Mouse (Mus musculus) limb, embryonic 13.5 days (tissue): Measurements from ENCODE around the gene Spc24. TPM values are rescaled to one million over a fixed set of nuclear protein-coding genes. Genes with fewer than 3 reads are reported as not detected.

Experiments used
- ATAC-seq: fragments of 200-750 bp; cut with Nextera tagmentation; 2 replicates; pipeline ENCODE4 v1.8.0; 2017; ENCODE audit warnings: low read depth, moderate number of reproducible peaks, moderate TSS enrichment; ENCODE audit not compliant: low FRiP score
- H3K27ac ChIP-seq: fragments of 300-500 bp; sonication (generic); 2 replicates; pipeline ENCODE4 v1.5.1; 2015; ENCODE audit warnings: inconsistent platforms, mild to moderate bottlenecking, moderate library complexity
- H3K27me3 ChIP-seq: fragments of 300-500 bp; sonication (generic); 2 replicates; pipeline ENCODE4 v1.6.1; 2015; ENCODE audit warnings: mild to moderate bottlenecking, inconsistent platforms
- H3K36me3 ChIP-seq: fragments of 300-500 bp; sonication (generic); 2 replicates; pipeline ENCODE4 v1.6.1; 2015; ENCODE audit warnings: inconsistent platforms, mild to moderate bottlenecking, moderate library complexity
- H3K4me1 ChIP-seq: fragments of 300-500 bp; sonication (generic); 2 replicates; pipeline ENCODE4 v1.6.1; 2015; ENCODE audit warnings: inconsistent platforms
- H3K4me2 ChIP-seq: fragments of 300-500 bp; sonication (generic); replicated peaks from 2 replicates; pipeline ENCODE4 v1.6.1; 2015; ENCODE audit warnings: inconsistent platforms, mild to moderate bottlenecking, moderate library complexity
- H3K4me3 ChIP-seq: fragments of 300-500 bp; sonication (generic); 2 replicates; pipeline ENCODE4 v1.5.1; 2015; ENCODE audit warnings: moderate library complexity, mild to moderate bottlenecking, inconsistent platforms
- H3K9ac ChIP-seq: fragments of 300-500 bp; sonication (generic); 2 replicates; pipeline ENCODE4 v1.6.1; 2015; ENCODE audit warnings: mild to moderate bottlenecking, inconsistent platforms
- H3K9me3 ChIP-seq: fragments of 300-500 bp; sonication (generic); 2 replicates; pipeline ENCODE4 v1.6.1; 2016; ENCODE audit warnings: inconsistent platforms
- WGBS: fragments of 180-500 bp; shearing (Covaris S2); methylation state at CpG from one replicate; pipeline ENCODE4 v1.1.7; 2015; 5-methylcytosine and 5-hydroxymethylcytosine counted together
- polyA plus RNA-seq: library from polyadenylated mRNA; unstranded; fragments of >200 nt; fragmentation: Nextera tagmentation; extraction: Ambion mirVana; gene quantifications from 2 replicates; pipeline ENCODE4 v1.2.1, GENCODE M21; 2015

The Spc24 gene
- 109 and 117 TPM in 2 replicates for polyA plus RNA-seq

DNA sequence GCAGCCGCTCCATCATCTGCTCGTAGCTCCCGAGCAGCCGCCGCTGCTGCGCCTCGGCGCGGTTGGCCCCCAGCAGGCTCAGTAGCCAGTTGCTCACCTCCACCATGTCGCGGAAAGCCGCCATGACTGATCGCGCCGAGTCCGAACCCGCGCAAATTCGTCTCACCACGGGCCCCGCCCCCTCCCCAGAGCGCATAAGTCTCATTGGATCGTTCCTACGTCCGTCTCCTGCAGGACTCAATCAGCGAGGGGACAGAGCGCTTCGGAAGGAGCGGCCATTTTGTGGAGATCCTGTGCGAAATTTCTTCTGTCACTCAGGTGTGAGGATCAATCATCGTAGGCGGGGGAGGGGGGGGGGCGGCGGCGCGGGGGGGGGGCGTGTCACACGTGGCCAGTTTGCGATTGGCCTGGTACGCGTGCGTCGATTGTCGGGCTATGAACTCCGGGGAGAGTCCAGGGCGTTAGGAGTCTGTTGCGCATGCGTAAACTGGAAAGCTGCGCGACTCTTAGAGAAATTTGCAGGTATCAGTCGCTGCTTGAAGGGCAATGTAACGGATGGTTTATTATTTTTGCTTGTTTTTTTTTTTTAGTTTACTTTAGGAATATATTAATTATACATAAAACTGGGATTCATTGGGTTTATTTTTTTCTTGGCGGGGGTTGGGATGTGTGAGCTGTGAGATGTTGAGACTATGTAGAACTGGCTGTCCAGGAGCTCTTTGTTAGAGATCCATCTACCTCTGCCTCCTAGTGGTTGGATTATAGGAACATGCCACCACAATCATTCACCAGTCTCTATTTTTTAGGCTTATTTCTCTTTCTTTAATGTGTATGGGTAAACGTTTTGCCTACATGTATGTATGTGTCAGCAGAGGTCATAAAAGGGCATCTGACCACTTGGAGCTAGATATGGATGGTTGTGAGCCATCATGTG is at the start of gene Spc24:
Spc24 (minus strand) TSS at position 149 of the 934 bp plus-strand sequence.
- peaks cover 24% of the 10 kb centered on the region for H3K36me3 ChIP-seq
- peaks cover 16% of the 10 kb centered on the region for H3K4me1 ChIP-seq
- H3K27ac ChIP-seq: peak within 1 kb of the TSS; percentile 75; the same call in 1 of the 2 replicates
- peak; percentile 95 for ATAC-seq
- WGBS: under 1% methylated on average over 49 of the region's 54 CpGs
- no peaks in the 10 kb centered on the region for H3K9me3 ChIP-seq
- peak within 1 kb of the TSS; percentile 85 for H3K4me2 ChIP-seq
- H3K9ac ChIP-seq: peak within 1 kb of the TSS; percentile 83
- peak within 1 kb of the TSS; percentile 84 for H3K4me3 ChIP-seq
- no peaks in the 10 kb centered on the region for H3K27me3 ChIP-seq

- 68% methylated on average over 3 of the region's 3 CpGs for WGBS
- ATAC-seq: no peak
- peaks cover 42% of the 10 kb centered on the region for H3K36me3 ChIP-seq
Observed at GRCm38 (mm10) chr9:21808561-21808960, 48.5 kb upstream of the Spc24 start.

DNA sequence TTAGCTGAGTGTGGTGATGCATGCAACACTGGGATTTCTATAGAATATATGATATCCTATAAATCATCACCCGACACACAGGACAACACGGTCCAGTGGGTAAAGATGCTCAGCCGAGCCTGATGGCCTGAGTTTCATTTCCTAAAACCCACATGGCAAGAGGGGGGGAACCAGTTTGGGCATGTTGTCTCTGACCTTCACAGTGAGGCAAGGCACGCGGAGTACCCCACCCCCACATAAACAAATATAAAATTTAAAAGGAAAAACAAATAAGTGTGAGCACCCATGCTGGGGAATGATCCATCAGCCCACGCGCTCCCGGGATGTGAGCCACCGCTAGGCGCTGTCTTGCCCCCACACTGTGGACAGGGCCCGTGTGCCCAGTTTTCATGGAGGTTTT is 46.9 kb upstream of the Spc24 start:
- no peak overlapping the region for H3K27ac ChIP-seq
- H3K9ac ChIP-seq: no peak overlapping the region
- H3K27me3 ChIP-seq: no peaks in the 10 kb centered on the region
- WGBS: 83% methylated on average over 11 of the region's 11 CpGs
- H3K4me3 ChIP-seq: no peak overlapping the region
- H3K9me3 ChIP-seq: no peaks in the 10 kb centered on the region
- H3K4me2 ChIP-seq: no peak overlapping the region
- peaks cover 40% of the 10 kb centered on the region for H3K36me3 ChIP-seq
- peaks cover 3% of the 10 kb centered on the region; the same call in 1 of the 2 replicates for H3K4me1 ChIP-seq
- ATAC-seq: no peak

More at GRCm38 (mm10) chr9:21808561-21808960, 48.5 kb upstream of the Spc24 start:
- no peak overlapping the region for H3K4me2 ChIP-seq
- peaks cover 3% of the 10 kb centered on the region; the same call in 1 of the 2 replicates for H3K4me1 ChIP-seq
- H3K27ac ChIP-seq: no peak overlapping the region
- no peaks in the 10 kb centered on the region for H3K27me3 ChIP-seq
- no peak overlapping the region for H3K4me3 ChIP-seq
- H3K9me3 ChIP-seq: no peaks in the 10 kb centered on the region
- H3K9ac ChIP-seq: no peak overlapping the region

DNA sequence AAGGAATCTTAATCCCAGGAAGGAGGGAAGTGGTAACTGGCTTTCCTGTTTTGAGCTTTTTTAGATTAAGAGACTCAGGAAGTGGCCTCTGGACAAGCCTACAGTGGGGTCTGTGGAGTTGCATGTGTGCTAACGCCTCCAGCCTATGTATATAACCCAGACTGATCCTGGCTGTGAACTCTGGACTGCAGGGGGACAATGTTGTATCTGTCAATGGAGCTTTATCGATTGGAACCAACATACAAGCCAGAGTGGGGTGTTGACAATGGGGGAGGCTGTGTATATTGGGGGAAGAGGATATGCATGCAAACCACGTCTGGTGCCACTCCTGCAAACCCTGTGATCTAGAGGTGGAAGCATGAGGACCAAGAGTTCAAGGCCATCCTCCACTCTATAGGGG is 46.3 kb upstream of the Spc24 start:
- 71% methylated on average over 3 of the region's 3 CpGs for WGBS
- Histone ChIP-seq H3K27me3 (no peaks in the 10 kb centered on the region), H3K9ac (no peak overlapping the region), H3K4me2 (no peak overlapping the region), H3K36me3 (peaks cover 42% of the 10 kb centered on the region), H3K4me3 (no peak overlapping the region), H3K9me3 (no peaks in the 10 kb centered on the region), H3K4me1 (peaks cover 3% of the 10 kb centered on the region; the same call in 1 of the 2 replicates), H3K27ac (no peak overlapping the region)
- no peak for ATAC-seq

DNA sequence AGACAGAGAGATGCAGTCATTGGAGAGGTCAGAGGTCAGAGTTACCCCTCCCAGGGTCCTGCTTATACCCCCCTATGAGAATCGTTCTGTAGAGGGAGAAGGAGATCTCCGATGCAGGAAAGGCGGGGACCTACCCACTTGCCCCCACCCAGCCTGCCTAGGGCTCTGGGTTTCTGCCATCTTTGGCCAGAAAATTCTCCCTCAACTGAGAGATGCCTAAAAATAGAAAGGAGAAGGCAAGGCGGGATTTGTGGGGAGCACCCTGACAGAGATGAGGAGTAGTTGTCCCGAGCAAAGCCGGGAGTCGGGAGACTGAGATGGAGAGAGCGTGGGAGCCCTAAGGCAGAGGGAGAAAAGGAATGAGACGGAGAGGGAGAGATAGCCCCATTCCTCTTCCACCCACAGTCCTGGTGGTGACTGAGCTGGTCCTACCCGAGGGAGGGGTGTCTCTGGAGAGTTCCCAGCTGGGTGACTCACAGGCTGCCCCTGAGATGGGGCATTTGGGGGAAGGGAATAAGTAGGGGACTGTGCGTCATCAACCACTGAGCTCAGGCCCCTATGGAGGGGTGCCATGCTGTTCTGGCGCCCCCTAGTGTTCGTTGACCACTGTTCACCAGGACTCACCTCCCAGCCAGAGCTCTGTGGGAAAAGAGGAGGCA is 44.0 kb upstream of the Spc24 start:
- Histone ChIP-seq H3K9me3 (no peaks in the 10 kb centered on the region), H3K4me1 (peaks cover 3% of the 10 kb centered on the region; the same call in 1 of the 2 replicates), H3K4me2 (no peak overlapping the region), H3K9ac (0 out of 2 replicates have a peak overlapping the region, but pooled peaks have one; percentile 20), H3K27ac (no peak overlapping the region), H3K4me3 (no peak overlapping the region), H3K27me3 (no peaks in the 10 kb centered on the region), H3K36me3 (peaks cover 35% of the 10 kb centered on the region)
- peak; percentile 86 for ATAC-seq
- WGBS: 40% methylated on average over 13 of the region's 13 CpGs

DNA sequence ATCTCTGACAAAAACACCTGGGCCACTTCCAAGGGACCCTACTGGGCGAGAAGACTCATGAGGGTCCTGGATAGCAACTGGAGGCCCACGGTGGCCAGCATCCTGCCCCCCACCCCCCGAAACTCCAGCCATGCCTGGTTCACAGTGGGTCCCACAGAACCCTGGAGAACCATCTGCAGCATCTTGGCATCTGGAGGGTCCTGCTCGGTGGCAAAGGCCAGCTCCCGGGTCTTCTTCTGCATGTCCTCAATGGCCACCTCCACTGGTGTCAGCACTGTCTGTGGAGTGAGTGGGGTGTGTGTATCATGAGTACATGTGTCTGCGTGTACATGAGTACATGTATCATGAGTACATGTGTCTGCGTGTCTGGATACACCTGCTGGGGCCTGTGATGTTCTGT is 41.5 kb upstream of the Spc24 start:
- no peak overlapping the region for H3K4me2 ChIP-seq
- WGBS: 88% methylated on average over 7 of the region's 7 CpGs
- H3K4me1 ChIP-seq: peaks cover 13% of the 10 kb centered on the region
- no peak overlapping the region for H3K27ac ChIP-seq
- peaks cover 30% of the 10 kb centered on the region for H3K36me3 ChIP-seq
- no peaks in the 10 kb centered on the region for H3K9me3 ChIP-seq
- H3K27me3 ChIP-seq: no peaks in the 10 kb centered on the region
- ATAC-seq: no peak
- no peak overlapping the region for H3K4me3 ChIP-seq
- H3K9ac ChIP-seq: no peak overlapping the region

DNA sequence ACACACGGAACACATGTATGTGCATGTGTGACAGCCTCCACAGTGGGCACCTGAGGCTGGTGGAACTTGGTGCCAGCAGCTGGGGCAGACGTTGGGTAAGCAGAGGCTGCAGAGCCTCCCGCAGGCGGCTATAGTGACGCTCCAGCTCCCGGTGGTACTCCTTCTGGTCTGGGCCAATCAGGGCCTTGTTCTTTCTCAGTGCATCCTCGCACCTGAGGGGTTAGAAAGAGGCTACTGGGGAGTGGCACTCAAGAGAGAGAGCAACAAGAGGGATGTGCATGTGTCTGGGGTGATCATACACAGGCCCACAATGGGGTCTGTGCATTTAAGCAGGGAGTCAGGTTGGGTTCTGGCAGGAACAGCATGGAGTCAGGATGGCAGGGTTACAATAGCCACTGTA is 41.0 kb upstream of the Spc24 start:
- 82% methylated on average over 7 of the region's 7 CpGs for WGBS
- ATAC-seq: no peak
- H3K36me3 ChIP-seq: peaks cover 30% of the 10 kb centered on the region

DNA sequence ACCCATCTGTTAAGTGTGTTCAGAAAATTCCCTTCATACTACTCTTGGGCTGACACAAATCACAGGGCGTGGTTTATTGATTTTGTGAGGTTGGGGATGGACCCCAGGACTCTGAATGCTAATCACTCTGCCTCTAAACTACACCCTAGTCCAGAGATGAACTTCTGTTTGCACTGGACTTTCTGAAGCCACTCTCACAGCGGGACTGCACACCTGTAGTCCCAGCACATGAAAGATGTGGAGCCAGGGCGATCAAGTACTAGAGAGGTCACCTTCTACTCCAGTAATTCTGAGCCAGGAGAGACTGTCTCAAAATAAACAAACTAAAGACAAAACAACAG is 38.9 kb upstream of the Spc24 start:
- Histone ChIP-seq H3K27me3 (no peaks in the 10 kb centered on the region), H3K4me2 (peak overlapping the region; percentile 69), H3K4me1 (peaks cover 29% of the 10 kb centered on the region), H3K9ac (peak overlapping the region; percentile 93), H3K27ac (peak overlapping the region; percentile 95; the same call in 1 of the 2 replicates), H3K9me3 (no peaks in the 10 kb centered on the region), H3K4me3 (peak overlapping the region; percentile 94), H3K36me3 (peaks cover 51% of the 10 kb centered on the region)
- no peak for ATAC-seq
- 55% methylated on average over 3 of the region's 3 CpGs for WGBS

More for the DNA sequence above, 41.0 kb upstream of the Spc24 start:
- Histone ChIP-seq H3K9me3 (no peaks in the 10 kb centered on the region), H3K4me2 (no peak overlapping the region), H3K4me1 (peaks cover 17% of the 10 kb centered on the region), H3K4me3 (no peak overlapping the region), H3K9ac (no peak overlapping the region), H3K27ac (no peak overlapping the region), H3K27me3 (no peaks in the 10 kb centered on the region)

GRCm38 (mm10) chr9:21798345-21799009 is 38.4 kb upstream of the Spc24 start, which contains the start of gene Kank2:
Gene Kank2, minus strand, starts transcription at chr9:21798744.
- WGBS: under 1% methylated on average over 52 of the region's 52 CpGs
- peak within 1 kb of the TSS; percentile 69 for H3K4me2 ChIP-seq
- H3K36me3 ChIP-seq: peaks cover 52% of the 10 kb centered on the region
- H3K4me3 ChIP-seq: peak within 1 kb of the TSS; percentile 94
- peak; percentile 81 for ATAC-seq
- peaks cover 29% of the 10 kb centered on the region for H3K4me1 ChIP-seq
- H3K9ac ChIP-seq: peak within 1 kb of the TSS; percentile 93
- no peaks in the 10 kb centered on the region for H3K27me3 ChIP-seq
- peak within 1 kb of the TSS; percentile 95 for H3K27ac ChIP-seq
- H3K9me3 ChIP-seq: no peaks in the 10 kb centered on the region

DNA sequence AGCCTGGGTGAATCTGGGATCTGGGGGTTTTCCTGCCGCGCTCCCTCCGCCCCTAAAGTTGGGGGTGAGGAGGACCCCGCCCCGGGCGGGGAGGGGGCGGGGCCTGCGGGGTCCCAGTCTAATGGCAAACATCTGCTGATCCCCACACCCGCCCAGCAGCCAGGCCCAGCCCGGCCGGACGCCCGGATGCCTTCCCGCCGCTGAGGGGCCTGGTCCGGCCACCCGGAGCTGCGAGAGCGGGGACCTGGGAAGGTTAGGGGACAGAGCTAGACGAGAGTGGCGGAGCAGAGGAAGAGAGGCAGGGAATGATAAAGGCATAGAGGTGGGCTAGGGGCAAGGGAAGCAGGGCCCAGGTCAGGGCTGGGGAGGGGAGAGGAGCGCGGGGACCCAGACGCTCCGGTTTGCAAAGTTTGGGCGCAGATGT is 37.8 kb upstream of the Spc24 start:
- peaks cover 56% of the 10 kb centered on the region for H3K36me3 ChIP-seq
- under 1% methylated on average over 26 of the region's 26 CpGs for WGBS

DNA sequence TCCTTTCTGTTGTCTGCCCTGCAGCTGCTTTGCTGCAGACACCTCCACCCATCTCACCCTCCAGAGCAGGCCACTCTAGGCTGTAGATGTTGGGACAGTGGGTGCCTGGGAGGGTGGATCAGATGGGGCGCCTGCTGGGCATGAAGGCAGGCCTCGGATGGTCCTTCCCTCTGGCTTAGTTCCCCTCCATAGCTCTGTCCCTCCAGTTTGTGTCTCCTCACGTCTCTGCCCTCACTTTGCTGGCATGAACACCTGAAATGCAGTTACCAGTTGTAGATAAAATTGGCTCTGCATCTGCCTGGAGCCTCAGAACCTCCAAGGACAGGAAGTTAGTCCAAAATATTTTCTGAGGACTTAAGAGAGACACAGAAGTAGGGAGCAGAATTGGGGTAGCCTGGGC is 36.8 kb upstream of the Spc24 start:
- Histone ChIP-seq H3K36me3 (peaks cover 56% of the 10 kb centered on the region), H3K27me3 (no peaks in the 10 kb centered on the region), H3K9me3 (no peaks in the 10 kb centered on the region), H3K4me3 (peak overlapping the region; percentile 94), H3K4me1 (peaks cover 41% of the 10 kb centered on the region), H3K4me2 (peak overlapping the region; percentile 69), H3K9ac (peak overlapping the region; percentile 93), H3K27ac (peak overlapping the region; percentile 95; the same call in 1 of the 2 replicates)
- ATAC-seq: no peak
- 54% methylated on average over 3 of the region's 3 CpGs for WGBS

More for the DNA sequence above, 37.8 kb upstream of the Spc24 start:
- peak overlapping the region; percentile 94 for H3K4me3 ChIP-seq
- peak overlapping the region; percentile 95 for H3K27ac ChIP-seq
- no peaks in the 10 kb centered on the region for H3K27me3 ChIP-seq
- H3K4me1 ChIP-seq: peaks cover 31% of the 10 kb centered on the region
- peak overlapping the region; percentile 93 for H3K9ac ChIP-seq
- H3K9me3 ChIP-seq: no peaks in the 10 kb centered on the region
- H3K4me2 ChIP-seq: peak overlapping the region; percentile 69
- peak; percentile 77 for ATAC-seq
